Mouse (Mus musculus): ENCODE measurements at regions not wholly inside any gene's neighbourhood (a gene's known extent, or its start where the extent isn't known, plus 50 kb on each side); places are given as distances from the start of the nearest gene placed in this dataset.
A peak's percentile ranks its signal among the peaks of the same experiment; 100 is the strongest.
"Not testable (repeated sequence)": the region's sequence is repeated elsewhere in the genome, so short reads cannot be mapped to it uniquely, and the experiment has no call there.

DNA sequence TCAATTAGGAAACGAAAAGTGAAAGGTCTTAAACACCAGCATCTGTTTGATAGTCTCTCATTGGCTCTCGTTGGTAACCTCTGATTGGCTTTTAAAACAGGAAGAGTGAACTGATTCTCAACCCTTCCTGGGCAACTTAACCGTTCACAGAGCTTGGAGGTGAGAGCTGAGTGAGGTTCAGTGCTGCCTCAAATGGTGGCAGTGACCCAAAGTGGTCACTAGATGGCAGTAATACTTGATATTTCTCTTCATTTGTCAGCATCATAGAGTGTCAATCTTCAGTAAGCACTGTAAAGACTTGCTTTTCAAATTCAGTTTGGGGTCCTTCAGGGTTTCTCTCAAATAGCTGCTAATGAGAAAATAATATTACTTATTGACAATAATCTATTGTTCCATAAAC, 321.8 kb upstream of the Gdi2 start:
- not testable (repeated sequence) for H3K9ac ChIP-seq (replicated peaks); H3K27ac ChIP-seq (replicated peaks); H3K4me1 ChIP-seq; H3K27me3 ChIP-seq; H3K36me3 ChIP-seq; H3K4me3 ChIP-seq; H3K4me2 ChIP-seq (replicated peaks); H3K9me3 ChIP-seq
- 55% methylated on average over 3 of the region's 3 CpGs for WGBS
- ATAC-seq (ENCODE audit: low FRiP score, low read depth), result peak; percentile 41; the same call in 1 of the 2 replicates

DNA sequence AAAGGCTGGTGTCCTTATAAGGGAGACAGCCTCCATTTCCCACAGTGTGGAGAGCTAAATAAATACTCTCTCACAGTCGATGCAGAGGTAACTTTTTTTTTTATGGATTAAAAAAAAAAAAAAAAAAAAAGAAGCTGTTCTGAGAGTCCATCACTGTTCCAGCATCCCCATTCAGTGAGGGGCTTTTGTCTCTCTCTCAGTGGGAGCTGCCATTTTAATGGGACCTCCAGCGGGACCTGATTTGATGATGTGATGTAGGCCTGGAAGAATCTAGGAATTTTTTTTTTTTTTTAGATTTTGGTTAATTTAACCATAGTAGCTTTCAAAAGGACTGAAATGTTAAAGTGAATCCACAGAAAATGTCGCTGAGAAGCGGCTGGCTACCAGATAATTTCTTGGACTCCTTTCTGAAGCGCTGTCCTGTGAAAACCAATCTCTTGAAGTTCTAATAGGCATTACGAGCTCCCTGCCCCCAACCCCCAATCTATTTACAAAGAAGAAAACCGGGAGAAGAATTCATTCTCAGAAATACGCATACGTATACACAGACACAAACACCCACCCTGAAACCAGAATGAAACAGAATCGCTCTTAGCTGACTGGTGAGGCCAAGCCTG, 316.8 kb upstream of the Gdi2 start:
- H3K4me3 ChIP-seq; H3K4me1 ChIP-seq; H3K36me3 ChIP-seq; H3K27me3 ChIP-seq; H3K27ac ChIP-seq (replicated peaks); H3K9ac ChIP-seq (replicated peaks); H3K9me3 ChIP-seq: not testable (repeated sequence)
- ATAC-seq (ENCODE audit: low FRiP score, low read depth), result peak; percentile 55
- peak overlapping the region; percentile 31 for H3K4me2 ChIP-seq (replicated peaks)
- 51% methylated on average over 10 of the region's 10 CpGs for WGBS

- H3K36me3 ChIP-seq, result no peaks in the 10 kb centered on the region
- H3K9ac ChIP-seq (replicated peaks), result no peak overlapping the region
- no peaks in the 10 kb centered on the region for H3K27me3 ChIP-seq
- ATAC-seq (ENCODE audit: low FRiP score, low read depth), result peak; percentile 61
- H3K4me2 ChIP-seq (replicated peaks), result peak overlapping the region; percentile 31
- 0 out of 2 replicates have a peak overlapping the region, but pooled peaks have one; percentile 9 for H3K4me3 ChIP-seq
- no peaks in the 10 kb centered on the region for H3K4me1 ChIP-seq
- no peak overlapping the region for H3K27ac ChIP-seq (replicated peaks)
- whole genome bisulfite sequencing, result 57% methylated on average over 16 of the region's 16 CpGs
- H3K9me3 ChIP-seq, result 0 out of 2 replicates have a peak, but pooled peaks cover 4% of the 10 kb centered on the region
Measured at GRCm38 (mm10) chr13:3221622-3222021, 316.2 kb upstream of the Gdi2 start.

- Histone ChIP-seq H3K4me2 (replicated peaks) (no peak overlapping the region), H3K9ac (replicated peaks) (no peak overlapping the region), H3K4me1 (no peaks in the 10 kb centered on the region), H3K36me3 (no peaks in the 10 kb centered on the region), H3K27ac (replicated peaks) (no peak overlapping the region), H3K4me3 (no peak overlapping the region), H3K27me3 (no peaks in the 10 kb centered on the region), H3K9me3 (peaks cover 7% of the 10 kb centered on the region)
- WGBS, result 82% methylated on average over 1 of the region's 1 CpGs
- ATAC-seq (ENCODE audit: low FRiP score, low read depth), result no peak
Measured at GRCm38 (mm10) chr13:3258379-3258778, 279.5 kb upstream of the Gdi2 start.

DNA sequence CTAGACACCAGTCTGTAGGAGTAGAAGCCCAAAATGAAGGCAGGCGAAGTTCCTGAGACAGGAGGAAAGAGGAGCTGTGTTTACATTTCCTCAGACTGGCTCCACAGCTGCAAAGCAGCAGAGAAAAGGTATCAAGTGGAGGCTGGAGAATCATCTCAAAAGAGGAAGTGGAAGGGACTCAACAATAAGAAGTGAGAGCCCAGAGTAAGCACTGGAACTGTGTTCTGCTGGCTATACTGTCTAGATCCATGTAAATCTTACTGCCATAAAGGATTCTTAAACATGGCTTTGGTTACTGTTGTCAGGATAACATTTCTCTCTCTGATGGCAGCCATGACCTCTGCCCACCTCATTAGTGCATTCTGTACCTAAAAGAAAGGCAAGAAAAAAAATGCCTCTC, 261.7 kb upstream of the Gdi2 start:
- not testable (repeated sequence) for H3K9ac ChIP-seq (replicated peaks); H3K4me3 ChIP-seq; H3K4me2 ChIP-seq (replicated peaks); H3K4me1 ChIP-seq; H3K27me3 ChIP-seq; H3K27ac ChIP-seq (replicated peaks); ATAC-seq (ENCODE audit: low FRiP score, low read depth); H3K36me3 ChIP-seq
- H3K9me3 ChIP-seq, result 0 out of 2 replicates have a peak, but pooled peaks cover 12% of the 10 kb centered on the region
- 56% methylated on average over 1 of the region's 1 CpGs for WGBS

Measured in midbrain, embryonic 12.5 days (tissue).